Mouse (Mus musculus) liver, embryonic 14.5 days (tissue): ENCODE data around the gene Meig1.

ENCODE experiments used
- CTCF ChIP-seq: IDR thresholded peaks from 2 replicates; pipeline ENCODE4 v1.5.1; 2016; ENCODE audit warnings: antibody characterized with exemption, low read depth, control low read depth
- EP300 ChIP-seq: IDR thresholded peaks from 2 replicates; pipeline ENCODE4 v1.6.1; 2016; ENCODE audit warnings: antibody characterized with exemption, low read depth

GRCm38 (mm10) chr2:3391945-3392344 lies 30.5 kb downstream of the Meig1 start:
- TF ChIP-seq CTCF (no peak), EP300 (no peak)
